Mouse (Mus musculus) retina, embryonic 14.5 days (tissue): ENCODE data around the gene Sav1.

ENCODE experiments used
- DNase-seq: peaks from one replicate; pipeline ENCODE4 v3.0.0-alpha.2; 2015; ENCODE audit warnings: low spot score

Gene Sav1

DNA sequence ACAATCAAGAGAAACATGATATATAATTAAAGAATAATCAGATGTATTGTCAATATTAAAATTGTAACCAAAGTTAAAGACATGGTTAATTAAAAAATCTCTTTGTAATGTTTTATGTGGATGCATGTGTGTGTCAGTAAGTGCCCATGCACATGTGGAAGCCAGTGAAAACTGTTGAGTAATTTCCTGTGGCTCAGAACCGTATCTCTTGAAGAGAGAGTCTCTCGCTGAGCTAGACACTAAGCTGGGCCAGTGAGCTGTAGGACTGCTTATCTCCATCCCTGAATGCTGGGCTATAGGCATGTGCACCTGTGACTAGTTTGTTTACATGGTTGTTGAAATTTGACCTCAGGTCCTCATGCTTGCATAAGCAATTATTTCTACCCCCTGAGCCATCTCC is 29.4 kb downstream of the Sav1 start:
- DNase-seq, result no peak

DNA sequence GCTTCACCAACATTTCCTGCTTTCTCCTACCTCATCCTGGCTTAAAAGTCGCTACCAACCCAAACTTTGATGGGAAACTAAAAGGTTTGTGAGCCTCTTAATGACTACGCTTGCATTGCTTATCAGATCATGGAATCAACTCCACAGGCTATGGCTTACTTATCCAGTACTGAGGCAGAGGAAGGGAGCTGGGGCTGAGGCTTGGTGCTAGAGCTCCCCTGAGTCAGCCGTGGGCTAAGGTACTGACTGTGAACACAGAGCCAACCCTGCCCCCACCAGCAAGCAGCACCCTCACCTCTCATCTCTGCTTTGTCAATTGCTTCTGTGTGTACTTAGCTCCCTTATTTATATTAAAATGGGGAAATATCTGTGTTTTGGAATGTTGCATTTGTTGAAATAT is 39.3 kb downstream of the Sav1 start:
- DNase-seq, result no peak

DNA sequence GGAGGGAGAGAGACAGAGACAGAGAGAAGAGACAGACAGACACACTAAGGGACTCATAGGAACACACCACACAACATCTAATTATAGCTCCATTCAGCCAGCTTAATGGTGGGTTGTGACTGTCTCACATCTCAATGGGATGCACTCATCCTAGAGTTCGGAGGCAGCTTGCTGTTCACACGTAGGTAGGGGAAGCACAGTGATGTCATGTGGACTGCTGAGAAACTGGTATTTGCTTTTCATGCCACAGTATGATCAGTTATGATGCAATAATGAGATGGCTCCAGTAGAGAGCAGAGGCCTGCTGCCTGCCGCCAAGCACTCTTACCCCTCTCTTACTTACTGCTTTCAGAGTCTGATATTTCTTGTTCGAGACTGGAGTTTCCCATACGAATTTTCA is 40.9 kb downstream of the Sav1 start:
- no peak for DNase-seq

DNA sequence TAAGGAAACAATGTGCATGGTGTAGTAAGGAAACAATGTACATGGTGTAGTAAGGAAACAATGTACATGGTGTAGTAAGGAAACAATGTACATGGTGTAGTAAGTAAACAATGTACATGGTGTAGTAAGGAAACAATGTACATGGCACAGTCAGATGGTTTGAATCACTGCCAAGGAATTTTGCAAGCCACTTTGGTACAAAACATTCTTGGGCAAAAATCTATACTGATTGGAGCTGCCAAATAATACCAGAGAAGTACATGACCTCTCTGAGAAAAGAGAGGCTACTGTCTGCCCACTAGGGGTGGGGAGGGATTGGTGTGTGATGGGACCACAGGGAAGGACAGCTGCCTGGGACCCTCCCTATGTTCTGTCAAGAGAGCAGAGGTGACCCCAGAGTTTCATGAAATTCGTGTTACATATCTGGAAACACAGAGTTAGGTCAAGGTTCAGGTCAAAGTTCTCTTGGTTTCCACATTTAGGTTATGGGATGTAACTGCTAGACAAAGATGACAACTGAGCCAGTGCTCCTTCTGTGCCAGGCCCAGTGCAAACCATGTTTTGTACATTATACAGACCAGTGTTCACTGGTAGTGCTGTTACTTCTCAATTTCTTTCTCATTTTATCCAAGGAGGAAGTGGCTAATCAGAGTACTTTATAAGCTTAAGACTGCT is 45.0 kb downstream of the Sav1 start:
- DNase-seq, result no peak

DNA sequence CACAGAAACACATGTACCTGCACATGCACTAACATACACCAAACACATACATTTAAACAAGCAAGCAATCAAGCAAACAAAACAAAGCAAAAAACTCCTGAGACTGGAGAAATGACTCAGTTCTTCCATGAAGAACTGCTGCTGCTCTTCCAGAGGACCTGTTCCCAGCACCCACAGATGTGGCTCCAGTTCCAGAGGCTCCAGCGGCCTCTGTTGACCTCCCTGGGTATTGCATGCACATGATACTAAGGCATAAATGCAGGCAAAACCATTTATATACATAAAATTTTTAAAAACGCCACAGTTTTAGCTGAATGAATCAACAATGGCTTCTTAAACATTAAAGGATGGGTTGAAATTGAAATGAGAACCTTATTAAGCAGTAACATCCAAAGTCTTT is 47.5 kb downstream of the Sav1 start:
- peak; percentile 25 for DNase-seq

DNA sequence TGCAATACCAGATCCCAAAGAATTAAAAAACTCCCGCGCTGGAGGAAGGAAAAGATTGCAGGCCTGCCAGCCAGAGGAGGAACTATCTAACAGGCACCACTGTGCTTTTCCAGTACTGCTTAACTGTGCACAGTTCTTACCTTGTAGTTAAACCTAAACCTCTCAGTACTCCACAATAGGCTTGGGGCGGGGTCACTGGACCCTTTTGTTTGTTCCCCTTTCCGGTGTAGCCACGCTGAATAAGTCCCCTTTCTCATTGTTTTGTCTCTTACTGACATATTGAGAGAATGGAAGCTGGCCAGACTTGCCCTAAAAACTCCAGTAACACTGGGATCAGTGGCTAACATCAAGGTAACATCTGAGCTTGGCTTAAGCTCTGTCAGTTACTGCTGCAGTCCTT is 49.1 kb downstream of the Sav1 start:
- no peak for DNase-seq

DNA sequence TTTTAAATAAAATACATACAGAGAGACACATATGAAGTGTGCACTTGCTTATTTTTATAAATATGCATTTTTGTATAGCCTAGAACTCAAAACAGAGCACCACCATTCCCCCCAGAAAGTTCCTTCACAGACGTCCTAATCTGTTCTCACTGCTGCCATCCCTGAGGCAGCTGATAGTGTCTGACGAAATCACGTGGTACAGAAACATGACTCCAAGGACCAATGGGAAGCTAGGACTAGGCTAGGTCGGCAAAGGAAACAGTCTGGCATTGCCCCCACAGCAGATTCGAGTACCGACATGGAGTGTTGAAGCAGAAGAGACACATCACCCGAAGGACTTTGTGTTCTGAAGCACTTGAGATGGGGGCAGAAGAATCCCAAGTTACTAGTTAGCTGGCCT is 60.1 kb downstream of the Sav1 start:
- DNase-seq, result no peak

DNA sequence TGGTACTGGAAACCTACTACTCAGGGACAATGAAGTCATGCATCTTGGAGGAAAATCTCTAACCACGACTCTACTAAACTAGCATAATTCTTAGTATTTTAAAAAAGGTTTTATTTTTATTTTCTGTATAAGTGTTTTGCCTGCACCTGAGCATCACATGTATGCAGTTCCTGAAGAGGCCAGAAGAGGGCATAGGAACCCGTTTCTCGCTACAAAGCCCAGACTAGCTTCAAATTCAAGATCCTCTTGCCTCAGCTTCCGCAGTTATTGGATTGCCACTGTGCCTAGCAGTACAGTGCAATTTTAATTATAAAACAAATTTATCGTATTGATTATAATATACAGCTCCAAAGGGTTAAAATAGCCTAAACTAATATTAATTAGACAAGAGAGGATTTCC is 62.8 kb downstream of the Sav1 start:
- peak; percentile 73 for DNase-seq

DNA sequence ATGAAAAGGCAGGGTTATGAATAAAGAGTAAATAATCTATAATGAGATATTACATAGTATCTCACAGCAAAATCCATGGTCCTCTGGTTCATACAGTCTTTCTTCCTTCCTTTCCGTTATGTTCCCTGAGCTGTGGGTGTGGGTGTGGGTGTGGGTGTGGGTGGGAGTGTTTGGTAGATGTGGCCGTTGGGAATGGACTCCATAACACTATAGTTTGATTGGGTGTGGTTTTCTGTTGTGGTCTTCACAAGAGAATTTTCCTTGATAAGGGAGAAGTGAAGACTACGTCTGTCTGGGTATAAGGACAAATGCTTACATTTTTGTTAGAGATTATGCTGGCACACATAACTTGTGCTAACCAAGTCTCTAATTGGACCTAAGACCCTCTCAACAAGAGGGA is 63.2 kb downstream of the Sav1 start:
- no peak for DNase-seq

DNA sequence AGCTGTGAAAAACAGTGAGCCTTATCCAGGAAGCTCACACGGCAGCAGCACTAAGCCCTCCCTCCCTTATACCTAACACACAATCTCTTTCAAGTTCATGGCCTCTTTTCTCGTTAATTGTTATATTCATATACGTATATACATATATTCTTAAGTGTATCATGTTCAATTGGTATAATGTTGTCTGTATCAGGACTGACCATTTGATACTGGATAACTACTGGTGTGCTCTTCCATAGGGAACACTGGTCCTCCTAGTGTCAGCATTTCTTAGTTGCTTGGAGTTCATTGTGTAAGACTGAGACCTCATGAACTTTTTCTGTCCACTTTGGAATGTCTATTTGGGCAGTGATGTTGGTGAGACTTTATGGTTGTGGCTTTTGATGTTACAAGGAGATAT is 63.7 kb downstream of the Sav1 start:
- DNase-seq, result no peak

DNA sequence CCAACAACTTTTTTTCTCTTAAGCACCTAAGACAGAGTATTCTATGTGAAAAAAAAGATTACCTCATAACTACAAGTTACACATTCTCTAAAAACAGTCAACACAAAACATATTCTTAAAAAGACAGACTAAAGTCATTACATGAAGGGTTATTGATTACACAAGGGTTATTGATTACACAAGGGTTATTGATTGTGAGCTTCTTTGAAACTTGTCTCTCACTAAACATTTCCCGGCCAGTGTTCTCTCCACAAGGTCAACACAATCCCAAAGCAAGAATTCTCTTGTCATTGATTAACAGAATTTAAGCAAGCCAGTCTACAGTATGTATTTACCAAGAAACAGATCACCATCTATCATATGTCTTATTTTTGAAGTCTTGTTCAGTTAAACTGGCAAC is 64.7 kb downstream of the Sav1 start:
- no peak for DNase-seq

DNA sequence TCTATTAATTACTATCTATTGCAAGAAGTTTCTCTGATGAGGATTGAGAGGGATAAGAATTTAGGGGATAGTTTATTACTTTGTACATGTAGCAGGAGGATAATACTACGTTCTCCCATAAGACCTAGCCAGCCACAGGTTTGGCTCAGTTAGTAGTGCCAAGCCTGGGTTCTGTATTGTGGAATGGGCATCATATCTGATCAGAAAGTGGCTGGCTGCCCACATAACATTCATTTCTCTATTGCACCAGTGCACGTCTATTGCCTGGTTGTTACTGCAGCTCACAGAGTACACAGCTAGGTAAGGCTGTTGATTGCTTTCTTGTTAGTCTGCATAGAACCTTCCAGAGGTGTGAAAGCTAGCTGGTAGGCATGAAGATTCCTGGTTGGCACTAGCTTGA is 68.9 kb downstream of the Sav1 start:
- no peak for DNase-seq
